Mouse (Mus musculus) cerebellum, postnatal 36 days (tissue): ENCODE data around the gene Evl.
"Not testable (repeated sequence)": the region's sequence is repeated elsewhere in the genome, so short reads cannot be mapped to it uniquely, and the experiment has no call there.

ENCODE experiments used
- DNase-seq, 2 experiments: peaks; one replicate each; pipeline ENCODE4 v3.0.0; 2021 to 2022; ENCODE audit warnings: mixed read lengths in 2 of 2

The Evl gene

GRCm38 (mm10) chr12:108554120-108554841 is at the start of gene Evl:
TSS of gene Evl (plus strand) at chr12:108554720.
- peak; percentile 81 to 86 for DNase-seq

GRCm38 (mm10) chr12:108505846-108506245 is 48.7 kb upstream of the Evl start:
- no peak for DNase-seq

GRCm38 (mm10) chr12:108507046-108507445 is 47.5 kb upstream of the Evl start:
- DNase-seq = not testable (repeated sequence)

GRCm38 (mm10) chr12:108510571-108510970 is 43.9 kb upstream of the Evl start:
- DNase-seq = no peak

GRCm38 (mm10) chr12:108511009-108511408 is 43.5 kb upstream of the Evl start:
- DNase-seq = peak in 1 of 2 experiments; percentile 52

- no peak for DNase-seq
Observed at GRCm38 (mm10) chr12:108515464-108515863, 39.1 kb upstream of the Evl start.

GRCm38 (mm10) chr12:108519374-108519773 is 35.1 kb upstream of the Evl start:
- DNase-seq = no peak

- DNase-seq = peak; percentile 49 to 52
Observed at GRCm38 (mm10) chr12:108529214-108529613, 25.3 kb upstream of the Evl start.

GRCm38 (mm10) chr12:108534484-108534883 is 20.0 kb upstream of the Evl start:
- no peak for DNase-seq

- peak in 1 of 2 experiments; percentile 15 for DNase-seq
Observed at GRCm38 (mm10) chr12:108536461-108536860, 18.1 kb upstream of the Evl start.

- DNase-seq = peak; percentile 63 to 66
Observed at GRCm38 (mm10) chr12:108541088-108541487, 13.4 kb upstream of the Evl start.

- DNase-seq = no peak
Observed at GRCm38 (mm10) chr12:108546508-108547153, 7.9 kb upstream of the Evl start.

GRCm38 (mm10) chr12:108547251-108547875 is 7.2 kb upstream of the Evl start:
- no peak for DNase-seq

- no peak for DNase-seq
Observed at GRCm38 (mm10) chr12:108551731-108552130, 2.8 kb upstream of the Evl start.

GRCm38 (mm10) chr12:108553079-108553478 is 1.4 kb upstream of the Evl start:
- DNase-seq = no peak

- DNase-seq = peak; percentile 58 to 61
Observed at GRCm38 (mm10) chr12:108554861-108555556, 489 bp downstream of the Evl start.

GRCm38 (mm10) chr12:108558194-108558593 is 3.7 kb downstream of the Evl start:
- DNase-seq = no peak

GRCm38 (mm10) chr12:108563238-108563637 is 8.7 kb downstream of the Evl start:
- peak in 1 of 2 experiments; percentile 27 for DNase-seq

- DNase-seq = no peak
Observed at GRCm38 (mm10) chr12:108564910-108565506, 10.5 kb downstream of the Evl start.

GRCm38 (mm10) chr12:108579156-108579871 is 24.8 kb downstream of the Evl start:
- no peak for DNase-seq

- DNase-seq = peak; percentile 51 to 53
Observed at GRCm38 (mm10) chr12:108583775-108584174, 29.3 kb downstream of the Evl start.

GRCm38 (mm10) chr12:108590131-108590530 is 35.6 kb downstream of the Evl start:
- DNase-seq = no peak
